Mouse (Mus musculus): ENCODE measurements at regions not wholly inside any gene's neighbourhood (a gene's known extent, or its start where the extent isn't known, plus 50 kb on each side); places are given as distances from the start of the nearest gene placed in this dataset.

DNA sequence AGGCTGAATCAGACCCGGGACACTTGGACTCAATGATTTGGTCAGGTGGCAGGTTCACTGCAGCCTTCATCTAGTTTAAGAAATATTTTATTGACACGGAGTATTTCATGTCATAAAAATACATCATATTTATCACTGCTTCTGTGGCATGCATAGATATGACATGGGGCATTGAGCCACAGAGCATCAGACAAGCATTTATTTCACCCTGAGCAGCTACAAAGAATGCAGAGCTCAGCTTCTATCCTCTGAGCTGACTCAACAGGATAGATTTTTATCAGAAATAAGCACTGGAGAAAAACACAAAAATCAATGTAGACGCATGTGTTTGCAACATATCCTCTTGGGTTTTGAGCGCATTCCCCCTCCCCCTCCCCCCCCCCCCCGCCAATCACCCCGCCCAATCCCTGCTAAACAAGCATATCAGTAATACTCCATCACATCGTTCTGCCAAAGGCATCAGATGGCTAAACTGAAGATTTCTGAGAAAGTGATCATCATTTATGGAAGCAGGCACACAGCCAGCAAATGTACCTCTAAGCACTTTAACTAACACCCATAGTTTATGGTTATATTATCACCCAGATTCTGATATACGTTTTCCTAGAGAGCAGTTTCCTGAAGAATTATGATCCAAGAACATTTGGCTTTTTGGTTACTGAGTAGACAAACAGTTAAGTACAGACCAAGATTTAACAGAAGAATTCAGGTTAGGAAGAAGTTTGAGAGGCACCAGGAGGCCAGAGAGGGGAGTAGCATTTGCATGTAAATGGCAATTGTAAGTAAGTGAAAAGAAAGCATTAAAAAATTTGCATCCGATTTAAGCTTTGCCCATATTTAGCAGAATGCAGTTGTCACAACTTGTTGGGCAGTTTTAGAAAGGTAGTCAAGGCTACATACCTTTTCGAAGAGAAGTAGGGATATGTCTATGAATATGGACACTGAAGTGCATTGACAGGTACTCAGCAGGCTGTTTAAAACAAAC lies 856.6 kb downstream of the Galc start:
- TF ChIP-seq CTCF (IDR thresholded peaks at IDR 0.05; ENCODE audit: borderline replicate concordance, insufficient read depth, low read length) (no peak), POLR2A (IDR thresholded peaks at IDR 0.05; ENCODE audit: low read depth, low read length) (no peak)

Data from embryonic fibroblast, embryonic 13.5 days (primary cell).